Mouse (Mus musculus) effector memory CD4-positive, alpha-beta T cell, adult 7 months (primary cell): ENCODE measurements around the gene Myl4. TPM values are rescaled to one million over a fixed set of nuclear protein-coding genes. Genes with fewer than 3 reads are reported as not detected.

Experiments used
- polyA plus RNA-seq: library from polyadenylated mRNA; unstranded; fragments of 100-300 nt; shearing (Covaris generic); gene quantifications from one replicate; pipeline ENCODE4 v1.2.1, GENCODE M21; 2017

Gene Myl4
- polyA plus RNA-seq = 2.9 TPM

DNA sequence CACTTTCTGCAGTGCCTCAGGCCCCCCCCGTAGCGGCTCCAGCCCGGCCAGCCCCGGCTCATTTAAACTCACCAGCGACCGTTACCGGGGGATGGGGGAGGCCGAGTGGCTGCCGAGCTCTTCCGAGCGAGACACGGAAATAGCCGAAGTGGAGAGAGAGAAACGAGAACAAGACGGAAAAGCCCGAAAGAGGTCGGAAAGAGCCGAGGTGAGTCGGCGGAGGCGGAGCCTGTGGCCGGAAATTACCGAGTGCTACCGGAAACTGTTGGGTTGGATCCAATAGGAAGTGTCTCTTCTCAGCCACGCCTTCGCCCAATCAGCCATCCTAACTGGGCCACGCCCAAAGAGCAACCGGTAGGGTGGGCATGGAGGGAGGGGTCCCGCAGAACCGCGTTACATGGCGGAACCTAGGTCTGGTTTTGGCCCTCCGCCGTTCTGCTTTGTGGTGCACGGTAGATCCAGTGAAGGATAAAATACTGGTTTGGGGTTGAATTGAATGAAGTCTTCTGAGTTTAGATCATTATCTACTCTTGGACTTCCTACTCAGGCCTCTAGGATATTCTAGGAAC lies at the start of gene Myl4, which contains the start of gene Cdc27:
Gene Myl4 (plus strand): TSS at position 258 of the 569 bp plus-strand sequence.
Gene Cdc27 (minus strand): TSS at position 215 of the 569 bp plus-strand sequence.

DNA sequence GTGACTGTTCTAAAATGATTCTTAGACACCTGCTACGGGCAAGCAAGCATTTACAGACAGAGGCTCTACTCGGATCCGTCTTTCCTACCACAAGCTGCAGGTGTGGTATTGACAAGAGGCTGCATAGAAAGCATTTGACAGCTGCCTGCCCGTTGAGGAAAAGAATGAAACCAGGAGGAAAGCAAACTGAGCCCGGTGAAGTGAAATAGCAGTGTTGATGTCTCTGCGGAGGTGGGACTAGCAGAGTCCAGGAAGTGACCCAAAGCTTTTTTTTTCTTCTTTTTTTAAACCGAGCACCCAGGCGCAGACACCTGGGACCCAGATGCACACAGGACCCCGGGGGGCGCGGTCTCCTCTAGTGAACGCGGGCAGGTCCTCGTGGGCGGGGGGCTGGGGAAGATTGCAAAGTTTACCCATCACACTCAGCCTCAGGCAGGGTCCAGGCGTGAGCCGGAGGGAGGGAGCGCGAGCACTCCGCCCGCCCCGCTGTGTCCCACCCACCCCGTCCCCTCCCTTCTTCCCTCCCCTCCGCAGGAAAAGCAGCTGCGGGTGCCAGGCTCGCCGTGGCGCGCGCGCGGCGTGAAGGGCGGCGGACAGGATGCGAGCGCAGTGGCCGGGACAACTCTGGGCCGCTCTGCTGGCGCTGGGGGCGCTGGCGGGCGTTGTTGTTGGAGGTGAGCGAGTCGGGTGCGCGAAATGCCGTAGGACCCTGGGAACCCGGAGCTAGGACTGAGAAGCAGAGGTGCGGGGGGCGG lies 57.2 kb downstream of the Myl4 start, which contains the start of gene Itgb3:
Gene Itgb3 (plus strand): TSS at position 510 of the 755 bp plus-strand sequence.

Other genes with a start within 250 kb of the Myl4 start
- 81.6 TPM for gene Kansl1, start 81.8 kb upstream of the Myl4 start, polyA plus RNA-seq
- 27.8 TPM for gene Cdc27, start within 50 bp of the Myl4 start, polyA plus RNA-seq
- 32.0 TPM for gene Itgb3, start 57.3 kb downstream of the Myl4 start, polyA plus RNA-seq
- 0.05 TPM for gene Gm11639, start 135.0 kb downstream of the Myl4 start, polyA plus RNA-seq